Mouse (Mus musculus): Measurements from ENCODE around the gene Galnt2. TPM values are rescaled to one million over a fixed set of nuclear protein-coding genes. Genes with fewer than 3 reads are reported as not detected.

Galnt2 gene
- polyA plus RNA-seq, 1 experiment from 2014 or later, result 84.8 TPM

- no peak for ATAC-seq (ENCODE audit: low FRiP score)
- Histone ChIP-seq H3K4me3 (no peak overlapping the region), H3K36me3 (no peaks in the 10 kb centered on the region), H3K9ac (no peak overlapping the region), H3K27me3 (no peaks in the 10 kb centered on the region), H3K4me1 (no peaks in the 10 kb centered on the region), H3K9me3 (replicated peaks) (no peaks in the 10 kb centered on the region), H3K4me2 (replicated peaks) (no peak overlapping the region), H3K27ac (no peak overlapping the region)
- 50% methylated on average over 10 of the region's 10 CpGs for WGBS
Measured at GRCm38 (mm10) chr8:124392271-124393012, 161.3 kb downstream of the Galnt2 start.

GRCm38 (mm10) chr8:124393013-124393412 is 161.8 kb downstream of the Galnt2 start:
- Histone ChIP-seq H3K4me1 (no peaks in the 10 kb centered on the region), H3K27me3 (no peaks in the 10 kb centered on the region), H3K36me3 (no peaks in the 10 kb centered on the region), H3K9me3 (replicated peaks) (no peaks in the 10 kb centered on the region), H3K9ac (no peak overlapping the region), H3K4me2 (replicated peaks) (no peak overlapping the region), H3K27ac (no peak overlapping the region), H3K4me3 (no peak overlapping the region)
- no peak for ATAC-seq (ENCODE audit: low FRiP score)
- 84% methylated on average over 5 of the region's 5 CpGs for WGBS

- Histone ChIP-seq H3K4me3 (no peak overlapping the region), H3K27ac (no peak overlapping the region), H3K9me3 (replicated peaks) (no peaks in the 10 kb centered on the region), H3K36me3 (no peaks in the 10 kb centered on the region), H3K9ac (no peak overlapping the region), H3K4me1 (no peaks in the 10 kb centered on the region), H3K4me2 (replicated peaks) (no peak overlapping the region), H3K27me3 (no peaks in the 10 kb centered on the region)
- no peak for ATAC-seq (ENCODE audit: low FRiP score)
- 83% methylated on average over 4 of the region's 4 CpGs for WGBS
Measured at GRCm38 (mm10) chr8:124393927-124394326, 162.7 kb downstream of the Galnt2 start.

GRCm38 (mm10) chr8:124394951-124395350 is 163.8 kb downstream of the Galnt2 start:
- 91% methylated on average over 7 of the region's 7 CpGs for WGBS
- Histone ChIP-seq H3K27me3 (no peaks in the 10 kb centered on the region), H3K4me3 (no peak overlapping the region), H3K4me2 (replicated peaks) (no peak overlapping the region), H3K4me1 (0 out of 2 replicates have a peak, but pooled peaks cover 3% of the 10 kb centered on the region), H3K36me3 (no peaks in the 10 kb centered on the region), H3K9ac (no peak overlapping the region), H3K9me3 (replicated peaks) (no peaks in the 10 kb centered on the region), H3K27ac (no peak overlapping the region)
- ATAC-seq (ENCODE audit: low FRiP score), result no peak

Other genes with a start within 250 kb of the Galnt2 start
- 19.8 and 20.7 TPM in 2 replicates for gene Abcb10, start 248.3 kb upstream of the Galnt2 start, polyA plus RNA-seq (2016; fragmentation: Nextera tagmentation; extraction: Ambion mirVana)
- 32.6 and 34.4 TPM in 2 replicates for gene Taf5l, start 210.0 kb upstream of the Galnt2 start, polyA plus RNA-seq (2016; fragmentation: Nextera tagmentation; extraction: Ambion mirVana)
- gene Urb2, start 209.9 kb upstream of the Galnt2 start, polyA plus RNA-seq (2016; fragmentation: Nextera tagmentation; extraction: Ambion mirVana), result 5.9 and 6.4 TPM in 2 replicates
- gene Pgbd5, start 208.3 kb downstream of the Galnt2 start, polyA plus RNA-seq (2016; fragmentation: Nextera tagmentation; extraction: Ambion mirVana), result 5.9 and 6.4 TPM in 2 replicates